Mouse (Mus musculus): Measurements from ENCODE around the gene Creb3l4. TPM values are rescaled to one million over a fixed set of nuclear protein-coding genes. Genes with fewer than 3 reads are reported as not detected.

Creb3l4 gene
- total and polyA plus RNA-seq, 3 experiments = 0.07 to 0.08 TPM; not detected in 1

DNA sequence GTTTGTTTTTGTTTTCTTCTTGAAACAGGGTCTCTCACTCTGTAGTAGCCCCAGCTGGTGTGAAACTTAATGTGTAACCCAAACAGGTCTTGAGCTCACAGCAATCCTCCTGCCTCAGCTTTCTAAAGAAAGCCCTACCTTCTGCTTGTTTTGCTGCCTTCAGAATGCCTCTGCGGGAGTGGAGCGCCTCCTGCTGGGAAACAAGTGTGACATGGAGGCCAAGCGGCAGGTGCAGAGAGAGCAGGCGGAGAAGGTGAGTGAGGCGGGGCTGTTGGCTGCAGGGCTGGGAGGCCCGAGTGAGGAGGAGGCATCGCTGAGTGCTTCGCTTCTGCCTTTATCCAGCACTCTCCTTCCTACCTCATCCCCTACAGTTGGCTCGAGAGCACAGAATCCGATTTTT lies 19.0 kb downstream of the Creb3l4 start:
- no peak for DNase-seq (ENCODE audit: low read depth, low spot score)
- Histone ChIP-seq H3K9me3 (replicated peaks; ENCODE audit: insufficient read depth, low read length) (no peaks in the 10 kb centered on the region), H3K27ac (ENCODE audit: control insufficient read depth, low read depth, low read length) (no peak overlapping the region), H3K79me2 (ENCODE audit: control insufficient read depth, insufficient read depth, low read length, poor library complexity) (no peaks in the 10 kb centered on the region), H3K4me3 (ENCODE audit: control insufficient read depth in 1 of 2, insufficient read depth in 1 of 2, low read depth in 2 of 2, low read length in 2 of 2) (no peak overlapping the region), H3K9ac (ENCODE audit: control insufficient read depth, low read depth, low read length, poor library complexity, severe bottlenecking) (no peak overlapping the region), H3K27me3 (ENCODE audit: control insufficient read depth in 1 of 2, insufficient read depth in 2 of 2, low read length in 2 of 2) (no peaks in the 10 kb centered on the region), H3K36me3 (ENCODE audit: control insufficient read depth in 1 of 2, insufficient read depth in 2 of 2, low read length in 2 of 2) (peaks cover 0 to 18% of the 10 kb centered on the region in 2 experiments; a peak in 2 of 4 replicates), H3K4me1 (ENCODE audit: control insufficient read depth in 1 of 2, insufficient read depth in 2 of 2, low read length in 2 of 2) (peaks cover 21 to 22% of the 10 kb centered on the region in 2 experiments)
- TF ChIP-seq MAFK (IDR thresholded peaks at IDR 0.05; ENCODE audit: borderline replicate concordance, low read depth, low read length) (no peak), CTCF (IDR thresholded peaks at IDR 0.05 in 2 of 3, conservative IDR thresholded peaks at IDR 0.05 in 1 of 3; ENCODE audit: control insufficient read depth in 1 of 3, insufficient read depth in 1 of 3, low read depth in 2 of 3, low read length in 3 of 3, poor library complexity in 1 of 3, severe bottlenecking in 1 of 3) (peak in 2 of 3 experiments; percentile 13 to 38; a peak in 3 of 6 replicates)

DNA sequence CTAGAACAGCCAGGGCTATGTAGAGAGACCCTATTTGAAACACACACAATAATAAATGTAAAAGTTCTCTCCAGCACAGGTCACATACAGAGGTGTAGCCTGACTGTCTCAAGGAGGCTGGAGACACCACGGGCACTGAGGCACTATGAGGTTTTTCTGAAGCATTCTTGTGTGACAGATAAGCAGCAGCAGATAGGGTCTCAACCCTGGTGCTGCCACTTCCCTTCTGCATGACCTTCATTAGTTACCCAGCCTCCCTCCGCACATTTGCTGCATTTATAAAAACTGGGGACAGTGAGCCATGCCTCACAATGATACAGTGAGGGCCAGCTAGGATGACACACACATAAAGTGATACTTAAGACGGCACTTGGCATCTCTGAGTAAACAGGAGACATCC lies 20.4 kb downstream of the Creb3l4 start:
- Histone ChIP-seq H3K27ac (ENCODE audit: control insufficient read depth, low read depth, low read length) (peak overlapping the region; percentile 32; the same call in 1 of the 2 replicates), H3K4me3 (ENCODE audit: control insufficient read depth in 1 of 2, insufficient read depth in 1 of 2, low read depth in 2 of 2, low read length in 2 of 2) (peak overlapping the region in 1 of 2 experiments; percentile 23; a peak in 2 of 4 replicates), H3K79me2 (ENCODE audit: control insufficient read depth, insufficient read depth, low read length, poor library complexity) (no peaks in the 10 kb centered on the region), H3K36me3 (ENCODE audit: control insufficient read depth in 1 of 2, insufficient read depth in 2 of 2, low read length in 2 of 2) (peaks cover 0 to 18% of the 10 kb centered on the region in 2 experiments; a peak in 2 of 4 replicates), H3K27me3 (ENCODE audit: control insufficient read depth in 1 of 2, insufficient read depth in 2 of 2, low read length in 2 of 2) (no peaks in the 10 kb centered on the region), H3K9me3 (replicated peaks; ENCODE audit: insufficient read depth, low read length) (no peaks in the 10 kb centered on the region), H3K4me1 (ENCODE audit: control insufficient read depth in 1 of 2, insufficient read depth in 2 of 2, low read length in 2 of 2) (peaks cover 21 to 22% of the 10 kb centered on the region in 2 experiments), H3K9ac (ENCODE audit: control insufficient read depth, low read depth, low read length, poor library complexity, severe bottlenecking) (peak overlapping the region; percentile 42)
- peak; percentile 84 for TF ChIP-seq GATA1 (IDR thresholded peaks at IDR 0.05; ENCODE audit: low read depth, low read length)
- no peak for TF ChIP-seq MAFK (IDR thresholded peaks at IDR 0.05; ENCODE audit: borderline replicate concordance, low read depth, low read length)
- TF ChIP-seq MYB (IDR thresholded peaks at IDR 0.05; ENCODE audit: low read depth, low read length) = no peak
- peak in 1 of 2 experiments; percentile 43; a peak in 2 of 4 replicates for TF ChIP-seq EP300 (IDR thresholded peaks at IDR 0.05; ENCODE audit: low read depth in 1 of 2, low read length in 2 of 2)
- TF ChIP-seq RAD21 (IDR thresholded peaks at IDR 0.05; ENCODE audit: low read depth, low read length) = no peak
- 0 out of 2 replicates have a peak, but pooled peaks have one; percentile 17 for TF ChIP-seq ETS1 (IDR thresholded peaks at IDR 0.05; ENCODE audit: low read depth, low read length)
- no peak for TF ChIP-seq ZMIZ1 (IDR thresholded peaks at IDR 0.05; ENCODE audit: low read depth, low read length)
- TF ChIP-seq SMC3 (IDR thresholded peaks at IDR 0.05; ENCODE audit: low read depth, low read length) = 0 out of 2 replicates have a peak, but pooled peaks have one; percentile 12
- TF ChIP-seq TCF12 (IDR thresholded peaks at IDR 0.05; ENCODE audit: low read depth, low read length) = 0 out of 2 replicates have a peak, but pooled peaks have one; percentile 32
- peak; percentile 34; the same call in 1 of the 2 replicates for TF ChIP-seq RCOR1 (IDR thresholded peaks at IDR 0.05; ENCODE audit: low read depth, low read length)
- peak; percentile 66 for DNase-seq (ENCODE audit: low read depth, low spot score)

DNA sequence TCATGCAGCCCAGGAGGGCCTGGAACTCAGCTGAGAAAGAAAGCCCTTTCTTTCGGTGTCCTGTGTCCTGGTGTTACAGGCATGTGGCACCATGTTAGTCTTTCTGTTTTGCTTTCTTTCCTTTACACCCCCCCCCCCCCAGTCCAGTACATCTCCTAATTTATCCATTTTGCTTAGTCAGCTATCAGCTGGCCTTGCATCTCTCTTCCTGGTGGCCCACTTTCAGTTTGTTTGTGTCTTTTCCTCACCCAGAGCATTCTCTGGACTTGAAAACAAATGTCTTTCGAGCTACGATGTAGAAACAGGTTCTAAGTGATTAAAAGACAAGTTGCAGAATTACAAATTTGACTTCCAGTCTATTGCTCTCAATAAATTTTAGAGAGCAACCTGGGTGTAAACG lies 20.9 kb downstream of the Creb3l4 start:
- H3K4me1 ChIP-seq (ENCODE audit: control insufficient read depth in 1 of 2, insufficient read depth in 2 of 2, low read length in 2 of 2) = peaks cover 21 to 22% of the 10 kb centered on the region in 2 experiments
- H3K9ac ChIP-seq (ENCODE audit: control insufficient read depth, low read depth, low read length, poor library complexity, severe bottlenecking) = peak overlapping the region; percentile 42
- H3K4me3 ChIP-seq (ENCODE audit: control insufficient read depth in 1 of 2, insufficient read depth in 1 of 2, low read depth in 2 of 2, low read length in 2 of 2) = peak overlapping the region in 1 of 2 experiments; percentile 23; a peak in 2 of 4 replicates
- H3K27me3 ChIP-seq (ENCODE audit: control insufficient read depth in 1 of 2, insufficient read depth in 2 of 2, low read length in 2 of 2) = no peaks in the 10 kb centered on the region
- DNase-seq (ENCODE audit: low read depth, low spot score) = no peak
- H3K36me3 ChIP-seq (ENCODE audit: control insufficient read depth in 1 of 2, insufficient read depth in 2 of 2, low read length in 2 of 2) = peaks cover 0 to 18% of the 10 kb centered on the region in 2 experiments; a peak in 2 of 4 replicates
- no peaks in the 10 kb centered on the region for H3K79me2 ChIP-seq (ENCODE audit: control insufficient read depth, insufficient read depth, low read length, poor library complexity)
- no peaks in the 10 kb centered on the region for H3K9me3 ChIP-seq (replicated peaks; ENCODE audit: insufficient read depth, low read length)
- peak overlapping the region; percentile 32; the same call in 1 of the 2 replicates for H3K27ac ChIP-seq (ENCODE audit: control insufficient read depth, low read depth, low read length)
- TF ChIP-seq CTCF (IDR thresholded peaks at IDR 0.05 in 2 of 3, conservative IDR thresholded peaks at IDR 0.05 in 1 of 3; ENCODE audit: control insufficient read depth in 1 of 3, insufficient read depth in 1 of 3, low read depth in 2 of 3, low read length in 3 of 3, poor library complexity in 1 of 3, severe bottlenecking in 1 of 3) (no peak), MAFK (IDR thresholded peaks at IDR 0.05; ENCODE audit: borderline replicate concordance, low read depth, low read length) (peak; percentile 89)
